Mouse (Mus musculus) small intestine, adult 2 months (tissue): Measurements from ENCODE around the gene Plekhm3. TPM values are rescaled to one million over a fixed set of nuclear protein-coding genes. Genes with fewer than 3 reads are reported as not detected.

Experiments used
- H3K27ac ChIP-seq: fragments of 200-500 bp; 2 replicates; pipeline ENCODE4 v1.5.1; 2012; ENCODE audit warnings: low read depth, low read length, control low read depth, inconsistent platforms; ENCODE audit not compliant: insufficient read depth
- H3K27me3 ChIP-seq: fragments of 200-500 bp; 2 replicates; pipeline ENCODE4 v1.6.1; 2012; ENCODE audit warnings: mild to moderate bottlenecking, moderate library complexity, low read length, inconsistent platforms; ENCODE audit not compliant: control insufficient read depth, insufficient read depth
- H3K36me3 ChIP-seq: fragments of 200-500 bp; 2 replicates; pipeline ENCODE4 v1.6.1; 2012; ENCODE audit warnings: mild to moderate bottlenecking, low read length, control low read depth, inconsistent platforms; ENCODE audit not compliant: control insufficient read depth, insufficient read depth
- H3K4me1 ChIP-seq: fragments of 200-500 bp; 2 replicates; pipeline ENCODE4 v1.6.1; 2012; ENCODE audit warnings: low read length, inconsistent platforms, mixed read lengths; ENCODE audit not compliant: control insufficient read depth, insufficient read depth, insufficient read length
- H3K4me3 ChIP-seq: fragments of 200-500 bp; 2 replicates; pipeline ENCODE4 v1.5.1; 2012; ENCODE audit warnings: low read depth, mild to moderate bottlenecking, control low read depth, inconsistent platforms, low read length, moderate library complexity
- CTCF ChIP-seq: fragments of 200-500 bp; IDR thresholded peaks from 2 replicates; pipeline ENCODE4 v1.5.1; 2012; ENCODE audit warnings: low read depth, mild to moderate bottlenecking, control low read depth, inconsistent platforms, low read length, moderate library complexity, mixed read lengths; ENCODE audit not compliant: insufficient replicate concordance, insufficient read length; ENCODE audit errors: extremely low read depth
- POLR2A ChIP-seq: fragments of 200-500 bp; IDR thresholded peaks from 2 replicates; pipeline ENCODE4 v1.6.1; 2012; ENCODE audit warnings: low read depth, mild to moderate bottlenecking, control low read depth, inconsistent platforms, low read length, moderate library complexity
- WGBS: fragments of 180-500 bp; shearing (Covaris S2); methylation state at CpG from one replicate; pipeline ENCODE4 v1.1.7; 2018; 5-methylcytosine and 5-hydroxymethylcytosine counted together
- polyA plus RNA-seq: library from polyadenylated mRNA; depleted of rRNA; stranded (reverse); fragments of >200 nt; gene quantifications from 2 replicates; pipeline ENCODE4 v1.2.3, GENCODE M21; 2012

Gene Plekhm3
- polyA plus RNA-seq, 1 experiment, result 4.0 TPM

DNA sequence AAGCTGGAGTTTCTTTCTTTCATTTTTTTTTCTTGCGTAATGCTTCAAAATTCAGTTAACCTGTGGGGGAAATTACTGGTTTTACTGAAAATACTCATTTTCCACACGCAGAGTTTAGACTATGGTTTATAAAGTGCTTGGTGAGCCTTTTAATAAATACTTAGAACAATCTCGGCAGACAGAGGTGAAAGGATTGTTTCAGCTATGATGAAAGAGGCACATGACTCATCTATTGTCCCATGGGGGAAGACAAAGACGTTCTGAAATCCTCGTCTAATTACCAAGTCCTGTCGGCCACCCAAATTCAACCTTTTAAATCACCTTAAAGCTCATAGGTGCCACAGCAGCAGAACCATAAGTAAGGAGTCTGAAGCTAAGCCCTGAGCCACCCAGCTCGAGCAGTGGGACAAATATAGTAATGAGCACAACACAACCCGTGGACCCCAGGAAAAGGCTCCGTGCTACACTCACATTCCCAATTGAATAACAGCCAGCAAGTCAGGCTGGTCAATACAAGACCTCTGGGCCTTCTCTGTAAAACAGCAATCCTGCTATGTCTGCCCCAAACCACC is 11.3 kb downstream of the Plekhm3 start:
- no peak for TF ChIP-seq POLR2A
- TF ChIP-seq CTCF, result no peak
- Histone ChIP-seq H3K36me3 (no peaks in the 10 kb centered on the region), H3K27ac (no peak overlapping the region), H3K4me1 (peaks cover 15% of the 10 kb centered on the region), H3K27me3 (no peaks in the 10 kb centered on the region), H3K4me3 (no peak overlapping the region)
- WGBS, result 83% methylated on average over 9 of the region's 9 CpGs

- Histone ChIP-seq H3K4me3 (no peak overlapping the region), H3K4me1 (peaks cover 11% of the 10 kb centered on the region), H3K27me3 (no peaks in the 10 kb centered on the region), H3K27ac (no peak overlapping the region), H3K36me3 (no peaks in the 10 kb centered on the region)
- 89% methylated on average over 2 of the region's 2 CpGs for WGBS
- TF ChIP-seq POLR2A (no peak), CTCF (no peak)
Observed at GRCm38 (mm10) chr1:64944746-64945145, 11.9 kb downstream of the Plekhm3 start.

DNA sequence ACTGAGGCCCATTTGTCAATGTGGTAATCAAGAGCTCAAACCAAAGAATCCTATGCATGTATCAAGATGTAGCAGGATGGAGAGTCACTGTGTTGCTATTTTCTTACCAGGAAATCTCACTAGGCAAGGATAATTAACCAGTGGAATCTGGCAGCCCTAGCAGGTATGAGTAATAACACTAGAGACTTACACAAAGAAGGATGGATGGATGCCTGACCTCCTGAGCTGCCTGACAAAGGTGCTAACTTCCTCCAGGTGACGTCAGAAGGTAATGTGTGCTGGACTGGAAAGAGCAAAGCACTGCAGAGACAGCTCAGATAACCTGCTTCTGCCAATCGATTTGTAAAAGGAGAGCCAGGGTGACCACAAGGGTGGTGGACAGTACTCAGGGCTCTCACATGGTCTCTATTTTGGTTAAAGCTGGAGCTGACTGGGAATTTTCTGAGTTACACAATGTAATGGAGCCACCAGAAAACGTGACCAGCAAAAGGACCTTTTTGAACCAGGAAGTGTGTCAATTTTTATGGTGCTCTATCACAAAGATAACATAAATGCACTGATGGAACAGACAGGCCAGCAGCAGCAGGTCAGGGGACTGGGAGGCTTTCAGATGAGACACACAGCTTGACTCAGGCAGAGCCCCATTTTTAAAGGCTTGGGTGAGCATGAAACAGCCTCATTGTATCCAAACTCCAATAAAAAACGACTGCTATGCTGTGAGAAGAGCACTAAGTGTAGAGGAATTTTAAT is 14.4 kb downstream of the Plekhm3 start:
- H3K4me3 ChIP-seq, result no peak overlapping the region
- no peaks in the 10 kb centered on the region for H3K27me3 ChIP-seq
- TF ChIP-seq CTCF (no peak), POLR2A (no peak)
- peak overlapping the region; percentile 85 for H3K27ac ChIP-seq
- H3K36me3 ChIP-seq, result peaks cover 2% of the 10 kb centered on the region; the same call in 1 of the 2 replicates
- WGBS, result 27% methylated on average over 4 of the region's 4 CpGs
- H3K4me1 ChIP-seq, result peaks cover 7% of the 10 kb centered on the region; the same call in 1 of the 2 replicates

DNA sequence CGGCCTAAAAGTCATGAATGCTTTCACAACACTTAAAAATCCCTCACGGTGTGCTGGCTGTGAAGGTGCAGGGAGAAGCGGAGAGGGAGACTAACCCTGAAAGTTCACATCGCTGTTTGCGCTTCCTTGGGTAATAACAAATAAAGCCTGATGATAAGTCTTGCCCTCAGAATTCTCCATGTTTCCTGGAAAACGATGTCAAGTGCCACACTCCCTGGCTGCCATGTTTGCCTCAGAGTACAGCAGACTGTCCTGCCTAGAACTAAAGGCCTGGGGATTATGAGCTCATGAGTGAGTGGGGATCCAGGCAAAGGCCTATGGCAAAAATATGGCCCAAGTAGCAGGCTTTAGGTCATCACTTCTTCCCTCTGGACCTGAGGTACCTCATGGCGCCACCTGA is 17.7 kb downstream of the Plekhm3 start:
- TF ChIP-seq CTCF, result no peak
- no peak for TF ChIP-seq POLR2A
- H3K27ac ChIP-seq, result no peak overlapping the region
- 88% methylated on average over 7 of the region's 7 CpGs for WGBS
- H3K36me3 ChIP-seq, result peaks cover 2% of the 10 kb centered on the region; the same call in 1 of the 2 replicates
- H3K4me1 ChIP-seq, result peaks cover 7% of the 10 kb centered on the region; the same call in 1 of the 2 replicates
- no peak overlapping the region for H3K4me3 ChIP-seq
- H3K27me3 ChIP-seq, result no peaks in the 10 kb centered on the region

DNA sequence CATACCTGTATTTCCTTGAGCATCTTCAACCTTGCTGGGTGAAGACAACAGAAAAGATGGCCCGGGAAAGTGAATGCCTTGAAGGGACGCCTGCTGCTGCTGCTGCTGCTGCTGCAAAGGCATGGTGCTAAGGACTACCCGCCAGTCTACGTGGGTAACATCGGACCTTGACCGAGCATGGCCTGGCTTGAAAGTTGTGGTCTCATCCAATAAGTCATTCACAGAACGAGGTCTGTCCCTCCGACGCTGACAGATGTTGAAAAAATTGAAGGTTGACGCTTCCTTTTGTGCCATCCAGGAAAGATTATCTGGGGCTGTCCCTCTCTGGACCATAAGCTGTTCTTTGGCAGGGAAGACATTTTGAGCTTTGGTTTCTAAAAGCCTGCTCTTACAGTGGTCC is 18.9 kb downstream of the Plekhm3 start:
- H3K27ac ChIP-seq, result no peak overlapping the region
- H3K4me3 ChIP-seq, result no peak overlapping the region
- H3K36me3 ChIP-seq, result peaks cover 2% of the 10 kb centered on the region; the same call in 1 of the 2 replicates
- peaks cover 6% of the 10 kb centered on the region; the same call in 1 of the 2 replicates for H3K4me1 ChIP-seq
- H3K27me3 ChIP-seq, result no peaks in the 10 kb centered on the region
- 92% methylated on average over 10 of the region's 10 CpGs for WGBS
- TF ChIP-seq POLR2A (no peak), CTCF (no peak)

- TF ChIP-seq POLR2A (no peak), CTCF (no peak)
- Histone ChIP-seq H3K36me3 (peaks cover 2% of the 10 kb centered on the region; the same call in 1 of the 2 replicates), H3K4me1 (no peaks in the 10 kb centered on the region), H3K27me3 (no peaks in the 10 kb centered on the region), H3K4me3 (no peak overlapping the region), H3K27ac (no peak overlapping the region)
- WGBS, result 100% methylated on average over 1 of the region's 1 CpGs
Observed at GRCm38 (mm10) chr1:64932921-64933320, 23.7 kb downstream of the Plekhm3 start.

DNA sequence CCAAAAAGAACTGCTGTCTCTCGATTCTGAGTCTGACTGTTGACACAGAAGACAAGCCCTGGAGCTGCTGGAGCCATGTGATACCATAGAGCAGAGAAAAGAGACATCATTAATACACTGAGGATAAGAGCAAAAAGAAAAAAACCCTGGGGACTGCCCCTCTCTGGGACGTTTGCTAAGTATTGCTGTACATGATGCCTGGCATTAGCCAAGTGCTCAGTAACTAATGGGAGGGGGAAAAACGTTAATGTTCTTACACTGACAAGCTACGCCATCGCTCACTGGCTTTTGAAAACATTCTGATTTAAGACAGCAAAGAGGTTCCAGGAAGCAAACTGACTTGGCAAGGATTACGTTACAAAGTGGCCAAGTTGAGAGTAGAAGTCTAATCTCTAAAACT is 26.5 kb downstream of the Plekhm3 start:
- Histone ChIP-seq H3K27ac (no peak overlapping the region), H3K4me1 (no peaks in the 10 kb centered on the region), H3K4me3 (no peak overlapping the region), H3K36me3 (no peaks in the 10 kb centered on the region), H3K27me3 (no peaks in the 10 kb centered on the region)
- 70% methylated on average over 6 of the region's 6 CpGs for WGBS
- TF ChIP-seq POLR2A, result no peak
- TF ChIP-seq CTCF, result no peak
